Mouse (Mus musculus): ENCODE measurements around the gene Nhsl2.
"Not testable (repeated sequence)": the region's sequence is repeated elsewhere in the genome, so short reads cannot be mapped to it uniquely, and the experiment has no call there.

Gene Nhsl2

DNA sequence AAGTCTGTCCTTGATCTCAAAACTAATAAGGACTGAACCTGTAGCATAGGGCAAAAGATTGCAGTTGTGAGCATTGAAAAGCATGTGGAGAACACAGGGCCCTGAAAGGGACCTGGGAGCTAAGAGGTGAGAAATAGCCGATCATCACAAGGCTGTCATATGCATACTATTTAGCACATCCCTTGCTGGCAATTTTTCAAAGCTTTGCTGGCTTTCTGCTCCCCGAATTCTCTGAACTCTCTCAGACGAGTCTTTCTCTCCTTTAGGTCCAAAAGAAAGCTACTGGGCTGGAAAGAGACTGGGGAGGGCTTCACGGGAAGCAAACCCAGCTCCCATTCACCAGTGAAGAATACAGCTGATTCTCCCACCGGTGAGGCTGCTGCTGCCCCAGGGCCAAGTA lies 233.2 kb downstream of the Nhsl2 start:
- no peak for DNase-seq (ENCODE audit: low read depth)

DNA sequence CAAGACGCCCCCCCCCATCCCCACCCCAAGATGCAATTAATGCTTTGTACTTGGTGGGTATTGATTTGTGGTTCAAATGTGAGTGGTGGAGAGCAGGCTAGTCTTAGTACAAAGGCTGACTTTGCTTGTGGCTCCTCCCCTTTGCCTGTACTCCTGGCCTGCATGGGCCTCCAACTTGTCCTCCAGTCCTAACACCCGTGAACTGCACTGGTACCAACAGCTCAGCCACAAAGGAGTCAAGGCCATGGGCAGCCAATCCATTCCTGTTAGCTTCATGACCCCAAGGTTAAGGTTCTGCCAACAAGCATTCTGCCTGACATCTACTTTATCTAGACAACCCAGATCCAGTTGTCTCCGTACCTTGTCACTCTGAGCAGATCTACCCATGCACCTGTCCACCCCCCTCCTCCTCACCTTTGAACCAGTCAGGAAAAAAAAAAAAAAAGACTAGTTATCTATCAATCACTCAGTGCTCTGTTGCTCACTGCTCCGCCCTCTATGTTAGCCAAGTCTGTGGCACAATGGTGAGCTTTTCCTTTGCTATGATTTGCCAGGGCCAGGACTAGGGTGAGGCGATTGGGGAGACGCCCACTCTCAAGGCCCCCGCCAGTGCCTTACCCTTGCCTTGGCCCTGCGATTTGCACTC lies 236.7 kb downstream of the Nhsl2 start:
- no peak for DNase-seq (ENCODE audit: low read depth)

DNA sequence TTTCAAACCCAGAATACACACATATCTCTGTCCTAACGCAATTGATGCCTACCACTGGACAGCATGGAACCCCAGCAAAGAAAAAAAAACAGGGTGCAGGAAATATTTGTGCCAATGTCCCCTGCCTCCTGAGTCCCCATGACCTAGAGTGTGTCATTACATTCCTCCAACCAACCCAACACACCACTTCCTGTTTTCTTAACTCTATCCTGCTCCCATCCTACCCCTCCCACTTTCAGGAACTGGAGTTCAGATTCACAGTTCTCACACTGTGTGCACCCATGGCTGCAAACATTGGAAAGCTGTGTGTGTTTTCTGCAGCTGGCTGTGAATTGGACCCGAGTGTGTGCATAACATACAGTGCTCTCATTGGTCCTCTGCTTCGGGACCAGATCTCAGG lies 241.4 kb downstream of the Nhsl2 start:
- no peak for DNase-seq (ENCODE audit: low read depth)

DNA sequence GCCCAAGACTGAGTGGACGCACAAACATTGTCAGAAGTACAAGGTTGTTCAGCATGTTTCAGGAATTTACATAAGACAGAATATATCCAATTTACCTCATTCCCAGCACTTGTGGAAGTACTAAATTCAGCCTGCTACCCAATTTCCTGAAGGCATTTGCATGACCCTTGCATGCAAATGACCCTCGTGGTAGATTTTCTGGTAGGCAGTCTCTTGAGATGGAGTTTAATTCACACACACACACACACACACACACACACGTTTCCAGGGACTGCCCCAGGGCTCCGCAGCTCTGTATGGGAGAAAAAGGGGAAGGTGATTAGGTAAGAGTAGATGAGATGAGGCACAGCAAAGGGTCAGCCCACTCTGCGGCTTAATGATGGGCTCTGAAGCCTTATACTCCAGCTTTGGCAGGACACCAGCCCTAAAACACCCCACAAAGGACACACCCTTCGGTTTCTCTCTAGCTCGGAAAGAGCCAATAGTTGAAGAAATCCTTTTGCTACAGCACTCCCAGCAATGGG lies 245.3 kb downstream of the Nhsl2 start:
- no peak for DNase-seq (ENCODE audit: low read depth)

DNA sequence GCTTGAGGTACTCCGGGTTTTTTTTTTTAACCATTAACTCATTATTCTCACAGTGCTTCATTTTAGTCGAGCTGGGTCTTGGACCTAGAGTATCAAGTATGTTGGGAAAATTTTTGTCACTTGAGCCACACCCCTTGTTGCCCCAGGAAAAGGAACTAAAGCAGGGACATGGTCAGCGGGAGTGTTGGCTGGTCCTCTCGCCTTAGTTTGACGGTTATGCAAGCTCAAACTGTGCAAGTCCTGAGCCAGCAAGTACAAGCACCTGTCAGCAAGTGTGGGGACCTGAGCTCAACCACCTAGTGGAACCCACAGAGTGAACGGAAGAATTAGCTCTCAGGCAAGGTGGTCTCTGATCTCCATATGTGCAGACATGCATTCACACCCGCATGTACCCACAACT lies 252.7 kb downstream of the Nhsl2 start:
- DNase-seq (ENCODE audit: low read depth): no peak

DNA sequence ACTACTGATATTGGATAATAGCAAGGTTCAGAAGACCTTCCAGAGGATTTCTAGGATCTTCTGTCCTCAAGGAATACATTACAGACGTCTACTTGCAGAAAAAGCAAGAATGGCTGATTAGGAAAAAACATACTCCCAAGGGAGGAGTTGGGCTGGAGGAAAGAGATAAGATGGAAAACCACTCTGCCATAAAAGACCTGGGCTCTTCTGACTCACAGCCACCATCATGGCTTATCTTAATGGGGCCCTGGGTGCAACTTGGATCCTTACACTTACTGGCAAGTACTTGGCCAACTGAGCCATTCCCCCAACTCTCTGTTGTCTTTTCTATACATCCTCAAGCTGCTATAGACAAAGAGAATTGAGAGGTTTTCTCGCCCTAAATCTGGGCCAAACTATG lies 254.6 kb downstream of the Nhsl2 start:
- DNase-seq (ENCODE audit: low read depth): not testable (repeated sequence)

DNA sequence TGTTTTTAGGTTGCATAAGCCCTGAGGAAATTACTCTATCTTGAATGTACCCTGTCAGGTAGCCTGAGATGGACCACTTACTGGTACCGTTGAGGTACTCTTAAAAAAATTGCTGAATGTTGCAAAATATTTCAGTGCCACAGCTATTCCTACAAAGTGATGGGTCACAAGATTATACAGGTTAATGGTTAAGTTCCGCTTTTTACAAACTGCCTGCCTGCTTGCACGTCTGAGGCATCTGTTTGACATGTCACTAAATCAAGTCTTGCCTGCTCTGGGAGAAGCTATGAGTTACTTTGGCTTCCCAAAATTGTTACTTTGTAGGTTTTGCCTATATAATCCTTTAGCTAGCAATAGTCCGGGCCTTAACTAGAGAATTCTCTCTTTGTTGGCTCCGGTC lies 260.2 kb downstream of the Nhsl2 start:
- DNase-seq (ENCODE audit: low read depth): not testable (repeated sequence)

DNA sequence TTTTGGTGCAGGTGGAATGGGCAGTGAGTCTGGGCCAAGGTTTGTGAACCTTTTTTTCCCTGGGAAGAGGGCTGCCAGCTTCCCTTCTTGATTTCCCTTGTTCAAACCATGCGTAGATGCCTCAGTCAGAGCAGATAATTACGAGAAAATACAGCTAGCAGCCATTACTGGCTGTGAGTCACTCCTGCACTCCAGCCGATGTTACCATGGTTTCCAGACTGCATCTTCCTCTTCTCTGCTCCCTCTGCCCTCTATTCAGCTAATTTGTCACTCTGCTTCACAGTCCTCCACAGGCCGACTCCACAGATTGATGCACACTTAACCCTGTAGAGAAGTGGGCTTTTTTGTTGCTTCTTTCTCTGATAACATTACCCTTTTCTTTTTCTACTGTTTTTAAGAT lies 266.5 kb downstream of the Nhsl2 start:
- no peak for DNase-seq (ENCODE audit: low read depth)

DNA sequence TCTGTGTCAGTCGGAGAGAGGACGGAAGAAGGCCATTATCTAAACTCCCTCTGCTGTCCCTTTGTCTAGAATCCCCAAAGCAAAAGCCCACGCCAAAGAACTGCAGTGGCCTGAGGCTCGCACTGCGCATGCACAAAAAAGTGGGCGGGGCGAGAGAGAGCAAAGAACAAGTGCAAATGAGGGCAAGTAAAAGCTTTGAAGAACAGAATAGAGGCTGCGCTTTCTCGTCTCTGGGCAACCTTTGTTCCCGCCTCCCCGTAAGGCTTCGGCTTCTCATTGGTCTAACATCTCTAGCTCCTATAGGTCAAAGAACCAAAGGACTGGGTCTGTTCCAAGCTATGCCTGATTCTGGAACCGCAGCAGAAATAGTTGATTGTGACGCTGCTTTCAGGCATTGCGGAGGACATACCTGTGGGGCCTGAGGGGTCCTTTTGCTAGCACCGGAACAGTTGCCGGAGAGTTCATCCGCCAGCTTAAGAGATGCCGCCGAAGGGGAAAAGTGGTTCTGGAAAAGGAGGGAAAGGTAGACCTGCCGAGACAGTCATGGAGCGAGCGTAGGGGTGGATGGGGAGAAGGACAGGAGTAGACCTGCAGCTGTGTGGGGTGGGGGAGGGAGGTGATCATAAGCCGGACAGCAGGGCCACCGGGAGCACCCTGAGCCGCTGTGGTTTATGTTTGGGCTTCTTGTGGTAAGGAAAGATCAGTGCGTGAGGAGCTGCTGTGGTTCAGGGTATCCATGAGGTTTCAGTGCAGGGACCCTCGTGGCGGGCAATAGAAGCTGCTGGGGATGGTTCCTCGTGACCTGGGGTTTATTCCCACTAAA lies 270.1 kb downstream of the Nhsl2 start, which contains the start of gene Pin4:
Gene Pin4 (plus strand): TSS at position 406 of the 823 bp plus-strand sequence.
- DNase-seq (ENCODE audit: low read depth): peak; percentile 96

DNA sequence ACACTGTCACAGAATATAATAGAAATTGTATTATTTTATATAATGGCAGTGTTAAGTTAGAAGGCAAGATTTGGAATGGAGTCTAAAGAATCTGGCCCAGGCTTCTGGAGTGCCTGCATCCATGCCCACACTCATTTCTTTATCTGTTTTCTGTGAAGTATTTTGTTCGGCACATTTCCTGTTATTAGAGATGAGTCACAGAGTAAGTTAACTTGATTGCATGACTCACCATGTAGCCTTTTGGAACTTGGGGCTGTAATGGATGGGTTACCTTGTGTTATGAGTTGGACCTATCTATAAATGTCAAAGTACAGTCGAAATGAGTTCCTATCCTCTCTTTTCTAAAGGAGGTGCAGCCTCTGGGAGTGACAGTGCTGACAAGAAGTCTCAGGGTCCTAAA lies 272.1 kb downstream of the Nhsl2 start:
- DNase-seq (ENCODE audit: low read depth): no peak

DNA sequence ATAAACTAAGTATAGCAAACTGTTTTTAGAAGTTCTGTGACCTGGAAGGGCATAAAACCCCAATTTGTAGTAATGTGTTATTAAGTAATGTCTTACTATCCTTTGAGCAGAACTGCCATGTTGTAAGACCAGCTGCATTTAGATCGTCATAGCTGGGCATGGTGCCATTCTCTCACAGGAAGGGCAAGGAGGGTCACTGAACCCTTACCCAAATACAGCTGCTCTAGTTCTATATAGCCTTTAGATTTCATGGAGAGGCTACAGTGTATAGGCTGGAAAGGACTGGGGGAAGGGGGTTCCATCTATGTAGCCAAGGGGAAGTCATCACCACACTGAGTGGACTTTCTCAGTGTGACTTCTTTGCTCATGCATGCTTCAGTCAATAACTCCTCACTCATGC lies 292.0 kb downstream of the Nhsl2 start:
- no peak for DNase-seq (ENCODE audit: low read depth)
